Mouse (Mus musculus) CH12.LX (cell line): ENCODE data around the gene Fkbp15.

Source experiments
- CTCF ChIP-seq, 2 experiments: IDR thresholded peaks in 1 of 2; conservative IDR thresholded peaks in 1 of 2; 2 replicates each; pipeline ENCODE4 v1.5.1; 2011 to 2012; ENCODE audit warnings: low read depth in 2 of 2, low read length in 2 of 2, improper control_type of control experiment in 1 of 2, inconsistent platforms in 1 of 2, mild to moderate bottlenecking in 1 of 2, moderate library complexity in 1 of 2
- EP300 ChIP-seq: IDR thresholded peaks from 2 replicates; pipeline ENCODE4 v1.6.1; 2011; ENCODE audit warnings: low read length, improper control_type of control experiment
- MAX ChIP-seq: IDR thresholded peaks from 2 replicates; pipeline ENCODE4 v1.6.1; 2011; ENCODE audit warnings: low read length, improper control_type of control experiment
- MAZ ChIP-seq: IDR thresholded peaks from 2 replicates; pipeline ENCODE4 v1.6.1; 2012; ENCODE audit warnings: low read depth, mild to moderate bottlenecking, inconsistent platforms, low read length, improper control_type of control experiment, moderate library complexity
- MYC ChIP-seq: IDR thresholded peaks from 2 replicates; pipeline ENCODE4 v1.6.1; 2011; ENCODE audit warnings: low read depth, mild to moderate bottlenecking, improper control_type of control experiment, low read length
- POLR2A ChIP-seq: IDR thresholded peaks from 2 replicates; pipeline ENCODE4 v1.6.1; 2011; ENCODE audit warnings: low read depth, mild to moderate bottlenecking, improper control_type of control experiment, low read length
- TCF12 ChIP-seq: IDR thresholded peaks from 2 replicates; pipeline ENCODE4 v1.6.1; 2014; ENCODE audit warnings: low read depth, mild to moderate bottlenecking, inconsistent platforms, low read length, improper control_type of control experiment
- UBTF ChIP-seq: IDR thresholded peaks from 2 replicates; pipeline ENCODE4 v1.6.1; 2012; ENCODE audit warnings: low read depth, mild to moderate bottlenecking, inconsistent platforms, low read length, improper control_type of control experiment, moderate library complexity
- USF2 ChIP-seq: conservative IDR thresholded peaks from 2 replicates; pipeline ENCODE4 v1.6.1; 2011; ENCODE audit warnings: low read depth, low read length, improper control_type of control experiment
- ZKSCAN1 ChIP-seq: IDR thresholded peaks from 2 replicates; pipeline ENCODE4 v1.6.1; 2012; ENCODE audit warnings: low read depth, inconsistent platforms, low read length, improper control_type of control experiment, borderline replicate concordance
- ZMIZ1 ChIP-seq: IDR thresholded peaks from 2 replicates; pipeline ENCODE4 v1.6.1; 2012; ENCODE audit warnings: low read depth, mild to moderate bottlenecking, inconsistent platforms, low read length, improper control_type of control experiment
- ZNF384 ChIP-seq: IDR thresholded peaks from 2 replicates; pipeline ENCODE4 v1.6.1; 2012; ENCODE audit warnings: low read depth, low read length, improper control_type of control experiment, inconsistent platforms

DNA sequence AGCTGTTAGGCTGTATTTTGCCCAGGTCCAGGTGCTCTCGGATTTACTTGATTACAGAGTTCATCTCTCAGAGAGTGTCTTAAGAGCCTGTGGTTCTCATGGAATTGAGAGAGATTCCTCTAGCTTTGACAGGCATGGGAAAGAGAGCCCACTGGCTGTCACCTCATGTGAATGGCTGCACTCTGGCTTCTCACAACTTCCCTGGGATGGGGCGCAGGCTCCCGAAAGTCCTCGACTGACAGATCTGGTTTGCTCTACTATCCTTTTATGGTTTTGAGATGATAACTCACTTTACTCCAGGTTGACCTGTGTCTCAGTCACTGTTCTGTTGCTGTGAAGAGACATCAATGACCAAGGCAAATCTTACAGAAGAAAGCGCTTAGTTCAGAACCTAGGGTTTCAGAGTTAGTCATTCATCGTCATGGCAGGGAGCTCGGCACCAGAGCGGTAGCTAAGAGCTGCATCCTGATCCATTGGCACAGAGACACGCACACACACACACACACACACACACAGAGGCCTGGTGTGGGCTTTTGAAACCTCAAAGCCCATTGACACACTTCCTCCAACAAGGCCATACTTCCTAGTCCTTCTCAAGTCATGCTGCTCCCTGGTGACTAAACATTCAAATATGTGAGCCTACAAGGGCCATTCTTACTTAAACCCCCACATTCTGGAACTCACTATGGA is 69.4 kb downstream of the Fkbp15 start:
- TF ChIP-seq USF2: no peak
- TF ChIP-seq CTCF (conservative IDR thresholded peaks at IDR 0.05 in 1 of 2, IDR thresholded peaks at IDR 0.05 in 1 of 2; ENCODE audit: low read depth in 2 of 2, low read length in 2 of 2): no peak
- no peak for TF ChIP-seq ZMIZ1
- TF ChIP-seq UBTF: no peak
- no peak for TF ChIP-seq ZKSCAN1
- no peak for TF ChIP-seq TCF12
- no peak for TF ChIP-seq MAZ
- no peak for TF ChIP-seq MAX
- TF ChIP-seq ZNF384: no peak
- no peak for TF ChIP-seq POLR2A
- TF ChIP-seq MYC: no peak
- peak; percentile 27; the same call in 1 of the 2 replicates for TF ChIP-seq EP300
